Mouse (Mus musculus) NIH3T3 (cell line): ENCODE results near the gene Fam166b.

ENCODE experiments used
- DNase-seq: peaks from one replicate; pipeline ENCODE4 v3.0.0-alpha.2; 2012; ENCODE audit warnings: low read depth

The Fam166b gene

DNA sequence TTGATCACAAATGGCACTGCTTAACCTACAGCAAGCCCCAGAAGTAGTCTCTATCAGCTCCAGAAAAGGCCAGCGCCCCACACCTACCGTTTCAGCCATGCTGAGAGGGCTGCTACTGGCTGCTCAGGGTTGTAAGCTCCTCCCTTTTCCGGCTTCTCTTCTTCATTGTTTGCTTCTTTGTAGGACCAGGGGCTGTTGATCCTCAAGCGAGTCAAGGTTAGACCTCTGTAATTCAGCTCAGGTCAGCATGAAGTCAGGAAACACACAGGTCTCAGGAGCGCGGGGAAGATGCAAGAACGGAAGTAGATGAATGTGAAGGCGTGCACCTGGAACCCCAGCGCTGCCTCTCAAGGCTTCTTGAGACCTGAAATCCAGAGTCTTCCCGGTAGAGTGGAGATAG is 24.2 kb downstream of the Fam166b start:
- no peak for DNase-seq

DNA sequence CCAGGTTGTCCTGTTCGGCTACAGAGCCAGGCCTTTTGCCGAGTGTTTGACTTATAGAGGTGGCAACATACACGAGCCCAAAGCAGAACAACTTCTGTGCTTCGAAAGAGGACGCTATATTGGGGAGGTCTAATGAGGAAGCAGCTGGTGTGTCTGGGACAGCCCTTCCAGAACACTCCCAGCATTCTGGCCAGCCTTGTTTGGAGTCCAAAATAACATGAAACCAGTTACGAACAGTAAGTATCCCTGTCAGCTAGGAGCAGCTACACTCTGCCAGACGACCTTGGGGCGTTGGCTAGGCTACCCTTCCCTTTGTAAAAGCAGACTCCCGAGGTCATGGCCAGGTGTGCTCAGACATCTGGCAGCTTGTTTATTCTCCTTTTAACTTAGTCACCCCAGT is 26.7 kb downstream of the Fam166b start:
- DNase-seq, result no peak

DNA sequence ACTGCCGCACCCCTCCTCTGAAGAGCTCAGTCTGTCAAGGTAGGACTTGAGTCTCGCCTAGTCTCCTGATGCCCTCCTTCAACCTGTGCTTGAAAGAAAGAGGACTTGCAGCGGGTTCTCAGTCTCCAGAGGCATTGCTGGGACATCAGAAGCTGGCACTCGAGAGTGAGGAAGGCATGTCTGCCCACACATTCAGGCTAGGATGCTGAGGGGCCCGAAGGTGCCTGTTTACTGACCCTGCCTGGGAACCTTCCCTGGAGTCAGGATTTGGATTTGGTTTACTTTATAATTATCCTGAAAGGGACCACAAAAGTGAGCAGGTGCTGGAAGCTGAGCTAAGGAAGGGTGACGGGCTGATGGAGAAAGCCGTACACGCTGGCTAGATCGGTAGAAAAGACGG is 27.4 kb downstream of the Fam166b start:
- no peak for DNase-seq

DNA sequence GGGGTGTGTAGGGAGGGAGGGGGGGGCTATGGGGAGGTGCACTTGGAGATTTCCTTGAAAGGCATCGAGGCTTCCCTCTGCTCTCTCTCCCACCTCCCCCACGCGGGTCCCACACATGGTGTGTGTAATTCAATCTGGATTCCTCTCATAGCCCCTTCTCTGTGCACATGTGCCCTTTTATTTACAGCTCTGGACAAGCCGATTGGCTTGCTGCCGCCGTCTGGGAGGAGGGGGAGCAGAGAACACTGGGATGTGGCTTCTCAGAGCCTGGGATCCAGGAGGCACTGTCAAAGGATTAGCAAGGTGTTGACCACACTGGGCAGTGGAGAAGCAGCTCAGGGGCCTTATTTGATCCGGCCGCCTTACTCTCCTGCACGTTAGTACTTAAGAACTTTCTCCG is 28.0 kb downstream of the Fam166b start:
- no peak for DNase-seq

DNA sequence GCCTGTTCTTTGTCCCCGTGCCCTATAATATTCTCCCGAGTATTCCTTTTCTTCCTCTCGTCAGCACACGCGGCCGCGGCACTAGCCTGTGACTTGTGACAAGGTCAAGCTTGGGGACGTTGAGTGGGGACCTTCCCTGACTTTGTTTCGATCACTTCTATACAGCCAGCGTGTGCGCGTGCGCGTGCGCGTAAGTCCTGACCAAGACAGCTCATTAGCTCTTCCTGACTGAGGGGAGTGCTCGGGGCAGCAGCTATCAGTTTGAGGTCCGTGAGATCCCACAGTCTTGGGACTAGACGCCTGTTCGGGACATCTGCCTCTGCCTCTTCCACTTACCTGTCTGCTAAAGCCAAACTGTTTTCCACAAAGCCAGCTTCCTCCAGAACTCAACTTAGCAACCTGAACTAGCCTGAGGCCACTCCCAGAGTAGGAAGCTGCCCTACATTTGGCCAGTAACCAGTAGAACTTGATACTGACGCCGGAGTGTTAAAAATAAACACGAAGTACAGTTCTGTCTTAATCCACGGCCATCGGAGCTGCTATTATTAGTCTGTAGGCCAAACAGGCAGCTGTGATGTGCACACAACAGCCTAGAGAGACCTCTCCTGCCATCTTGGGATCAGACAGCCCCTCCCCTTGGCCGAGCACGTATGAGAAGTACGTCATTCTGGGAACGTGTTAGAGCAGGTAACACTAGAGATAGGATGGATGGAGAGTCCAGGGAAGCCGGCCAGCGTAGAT is 29.4 kb downstream of the Fam166b start:
- no peak for DNase-seq

DNA sequence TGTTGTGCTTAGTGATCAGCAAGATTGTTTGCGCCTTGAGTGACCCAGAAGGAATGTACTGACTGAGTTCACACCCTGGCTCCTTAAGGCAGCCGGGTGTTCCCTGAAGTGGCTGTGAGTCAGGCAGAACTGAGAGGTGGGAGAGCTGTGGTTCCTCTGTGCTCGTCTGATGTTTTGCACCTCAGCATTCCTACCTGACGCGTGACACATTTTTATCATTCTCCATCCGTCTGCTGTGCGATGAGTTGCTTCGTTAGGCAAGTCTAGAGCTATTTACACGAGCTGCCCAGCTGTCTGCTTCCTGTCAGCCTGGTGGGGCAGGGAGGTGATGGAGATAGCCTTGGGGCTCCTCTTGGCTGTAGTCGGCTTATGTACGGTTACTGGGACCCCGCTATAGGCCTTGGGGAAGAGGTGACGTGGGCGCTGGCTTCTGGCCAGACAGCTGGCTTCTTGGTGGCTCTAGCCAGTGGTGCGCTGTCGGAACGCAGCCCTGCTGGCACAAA is 30.1 kb downstream of the Fam166b start:
- no peak for DNase-seq

DNA sequence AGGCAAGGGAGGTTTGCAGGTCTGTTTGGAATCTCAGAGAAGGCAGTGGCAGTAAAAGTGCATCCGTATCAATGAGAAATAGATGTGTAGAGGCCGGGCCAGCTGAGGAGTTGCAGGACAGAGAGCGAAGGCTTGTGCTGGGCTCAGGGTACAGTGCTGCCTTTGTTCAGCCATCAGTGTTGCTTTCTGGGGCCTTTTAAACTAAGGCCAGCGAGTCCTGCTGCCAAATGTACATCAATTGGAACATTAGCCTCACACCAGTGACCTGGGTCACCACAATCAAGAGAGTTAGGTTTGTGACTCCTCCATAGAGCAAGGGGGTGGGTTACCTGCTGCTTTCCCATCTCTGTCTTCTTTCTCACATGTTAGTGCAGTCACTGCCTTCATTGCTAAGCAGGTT is 30.9 kb downstream of the Fam166b start:
- no peak for DNase-seq

DNA sequence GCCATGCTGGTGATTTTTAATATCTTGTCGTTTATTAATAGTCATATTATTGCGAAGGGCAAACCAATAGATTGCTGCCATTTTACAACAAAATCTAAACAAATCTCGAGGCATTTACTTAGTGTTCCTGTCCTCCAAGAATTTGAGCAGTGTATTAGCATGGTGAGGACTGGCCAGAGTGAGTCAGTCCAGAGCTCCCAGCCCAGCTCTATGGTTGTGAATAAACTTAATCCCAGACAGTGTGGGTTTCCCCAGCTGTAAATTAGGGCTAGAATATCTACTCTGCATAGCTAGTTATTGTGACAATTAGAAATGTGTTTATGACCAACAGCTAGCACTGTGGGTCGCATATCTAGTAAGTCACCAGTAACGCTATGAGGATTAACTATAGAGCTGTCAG is 32.6 kb downstream of the Fam166b start:
- peak; percentile 67 for DNase-seq

DNA sequence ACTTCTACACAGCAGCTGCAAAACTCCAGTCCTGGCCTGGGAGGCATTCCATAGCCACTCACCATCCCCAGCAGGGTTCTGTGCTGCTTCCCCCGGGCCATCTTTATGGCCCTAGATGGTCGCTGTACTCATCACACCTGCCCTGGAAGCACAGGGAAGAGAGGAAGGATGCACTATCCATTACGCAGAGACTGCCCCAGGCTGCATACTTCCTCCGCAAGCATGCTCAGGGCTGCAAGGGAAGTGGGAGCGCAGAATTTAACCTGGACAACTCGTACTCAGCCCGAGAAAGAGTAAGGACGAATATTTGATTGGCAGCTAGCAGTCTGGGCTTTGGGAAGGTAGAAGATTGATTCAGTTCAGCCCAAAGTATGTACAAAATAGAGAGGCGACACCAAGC is 33.1 kb downstream of the Fam166b start:
- no peak for DNase-seq

DNA sequence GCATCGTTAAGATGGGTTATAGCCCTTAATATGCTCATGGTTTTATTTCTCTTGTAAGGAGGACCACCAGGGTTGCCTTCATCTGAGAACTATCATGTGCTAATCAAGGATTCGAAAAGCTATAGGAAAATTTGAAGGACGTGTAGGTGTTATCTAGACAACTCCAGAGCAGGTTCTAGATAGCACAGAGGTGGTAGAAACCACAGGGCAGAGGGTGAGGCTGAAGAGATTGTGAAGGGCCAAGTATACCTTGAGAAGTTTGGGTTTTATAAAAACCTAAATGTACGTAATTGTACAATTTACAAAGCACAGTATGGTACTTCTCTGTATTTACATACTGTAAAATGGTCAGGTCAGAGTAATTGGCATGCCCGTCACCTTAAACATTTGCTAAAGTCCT is 33.8 kb downstream of the Fam166b start:
- DNase-seq, result no peak

DNA sequence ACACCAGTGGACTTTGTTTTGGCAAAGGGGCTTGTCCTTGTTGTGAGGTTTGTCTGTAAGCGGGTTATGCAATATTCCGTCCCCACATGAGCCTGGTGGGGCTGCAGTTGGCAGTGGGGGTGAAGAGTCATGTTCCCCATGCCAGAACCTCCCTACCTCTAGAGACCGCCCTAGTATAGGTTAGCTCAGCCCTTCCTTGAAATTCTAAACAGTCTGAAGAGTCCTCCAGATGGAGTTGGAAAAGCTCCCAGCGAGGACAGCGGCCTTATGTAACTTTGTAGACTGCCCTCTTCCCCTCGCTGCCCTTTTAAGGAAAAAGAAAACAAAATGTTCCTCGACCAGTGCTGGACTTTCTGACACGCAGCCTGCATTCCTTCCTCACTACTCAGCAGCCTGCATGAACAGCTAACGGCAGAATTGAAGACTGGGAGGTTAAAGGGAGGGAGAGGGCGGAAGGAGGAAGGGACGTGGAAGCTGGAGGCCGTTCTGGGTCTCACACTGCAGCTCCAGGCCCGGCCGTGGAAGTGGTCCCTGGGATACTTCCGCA is 34.5 kb downstream of the Fam166b start:
- DNase-seq, result peak; percentile 96

DNA sequence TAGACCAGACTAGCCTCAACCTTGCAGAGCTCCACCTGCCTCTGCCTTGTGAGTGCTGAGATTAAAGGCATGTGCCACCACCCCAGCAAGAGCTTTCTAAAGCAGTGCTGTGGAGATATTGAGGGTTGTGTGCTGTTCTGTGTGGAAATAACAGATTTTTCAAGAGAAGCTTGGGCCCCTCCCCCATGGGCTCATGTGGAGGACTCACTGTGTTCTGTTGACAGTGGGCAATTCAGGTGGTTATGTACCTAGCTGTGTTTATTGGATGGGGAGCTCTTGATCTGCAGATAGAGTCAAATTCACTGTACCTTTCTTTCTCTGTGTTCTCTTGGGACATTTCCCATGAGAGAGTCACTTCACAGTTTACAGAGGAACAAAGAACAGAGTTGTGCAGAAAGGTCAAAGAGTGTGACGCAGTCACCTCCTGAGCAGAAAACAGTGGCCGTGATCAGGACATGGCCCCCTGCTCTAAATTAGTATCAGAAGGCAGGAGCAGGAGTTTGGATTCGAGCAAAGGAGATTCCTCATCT is 37.3 kb downstream of the Fam166b start:
- DNase-seq, result no peak

DNA sequence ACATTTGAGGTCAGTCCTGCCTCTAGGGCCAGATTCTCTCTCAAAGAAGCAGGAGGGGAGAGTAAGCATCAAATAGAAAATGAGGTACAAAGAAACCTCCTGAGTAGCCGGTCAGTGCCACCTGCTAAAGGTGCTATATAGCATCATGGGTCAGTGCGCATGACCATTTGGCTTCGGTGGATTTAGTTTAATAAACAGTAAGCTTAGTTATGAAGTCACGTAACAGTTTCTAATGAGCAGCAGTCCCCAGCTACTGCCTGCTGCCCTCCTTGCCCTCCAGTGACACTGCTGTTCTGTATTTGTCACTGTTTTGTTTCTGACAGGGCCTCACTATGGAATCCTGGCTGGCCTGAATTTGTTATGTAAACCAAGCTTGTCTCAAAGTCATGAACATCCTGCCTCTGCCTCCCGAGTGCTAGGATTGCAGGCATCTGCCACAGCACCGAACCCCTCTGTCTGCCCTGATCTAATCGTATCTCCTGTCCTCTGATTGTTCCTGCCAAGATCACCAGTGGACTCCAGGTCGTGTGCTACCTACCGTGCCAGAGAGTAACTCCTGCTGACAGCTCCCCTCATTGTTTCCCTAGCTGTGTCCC is 39.0 kb downstream of the Fam166b start:
- no peak for DNase-seq

DNA sequence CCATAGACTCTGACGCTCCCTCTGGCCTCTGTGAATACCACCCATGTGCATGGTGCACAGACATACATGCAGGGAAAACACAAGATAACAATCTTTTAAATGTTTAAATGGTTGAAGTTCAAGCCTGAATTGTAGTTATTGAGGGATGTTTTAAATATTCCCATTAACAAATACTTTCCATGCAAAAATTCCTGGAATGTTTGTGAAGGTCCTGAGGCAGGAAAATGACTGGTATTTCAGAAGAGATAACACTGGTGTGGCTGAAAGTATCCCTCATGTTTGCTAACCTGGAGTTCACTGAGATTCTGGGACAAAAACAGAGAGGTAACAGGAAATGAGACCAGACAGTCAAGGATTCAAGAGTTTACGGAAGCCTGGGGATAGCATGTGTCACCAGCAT is 39.5 kb downstream of the Fam166b start:
- no peak for DNase-seq

DNA sequence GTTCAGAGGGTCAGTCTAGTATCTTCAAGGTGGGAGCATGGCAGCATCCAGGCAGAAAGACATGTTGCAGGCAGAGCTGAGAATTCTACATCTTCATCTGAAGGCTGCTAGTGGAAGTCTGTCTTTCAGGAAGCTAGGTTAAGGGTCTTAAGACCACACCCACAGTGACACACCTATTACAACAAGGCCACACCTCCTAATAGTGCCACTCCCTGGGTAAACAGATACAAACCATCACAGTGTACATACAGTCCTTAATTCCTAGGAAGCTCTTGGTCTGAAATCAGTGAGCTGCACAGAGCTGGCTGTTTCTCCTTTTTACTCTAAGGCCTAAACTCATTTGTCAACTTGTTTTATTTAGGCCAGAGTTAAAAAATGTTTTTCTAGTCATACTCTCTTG is 42.0 kb downstream of the Fam166b start:
- no peak for DNase-seq

DNA sequence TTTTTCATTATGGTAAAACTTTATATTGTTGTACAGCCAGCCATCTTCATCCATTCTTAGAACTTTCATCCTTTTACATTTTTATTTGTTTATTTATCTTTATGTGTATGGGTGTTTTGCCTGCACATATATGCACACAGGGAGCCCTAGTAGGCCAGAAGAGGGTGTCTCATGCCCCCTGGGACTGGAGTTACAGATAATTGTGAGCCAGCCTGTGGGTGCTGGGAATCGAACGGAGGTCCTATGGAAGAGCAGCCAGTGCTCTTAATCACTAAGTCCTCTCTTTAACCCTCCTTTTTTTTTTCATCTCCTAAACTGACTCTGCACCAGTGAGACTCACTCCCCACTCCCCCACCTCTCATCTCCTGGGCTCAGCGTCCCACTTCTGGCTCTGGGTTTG is 44.4 kb downstream of the Fam166b start:
- DNase-seq, result no peak

DNA sequence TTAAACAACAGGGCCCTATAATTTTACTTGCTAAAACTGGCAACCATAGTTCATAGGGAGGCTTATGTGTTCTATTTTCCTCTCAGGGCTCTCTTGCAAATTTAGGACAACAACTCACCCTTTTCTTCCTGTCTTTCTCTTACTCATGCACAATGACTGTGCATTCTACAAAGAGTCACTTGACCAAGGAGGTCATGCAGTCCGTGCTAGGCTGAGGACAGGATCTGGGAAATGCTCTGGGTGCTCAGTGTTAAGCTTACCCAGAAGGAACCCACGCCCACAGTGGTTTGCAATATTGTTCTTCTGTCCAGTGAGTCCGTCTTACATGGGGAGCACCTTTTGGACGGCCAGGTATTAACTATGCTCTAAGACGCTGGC is 44.9 kb downstream of the Fam166b start:
- DNase-seq, result peak; percentile 55

DNA sequence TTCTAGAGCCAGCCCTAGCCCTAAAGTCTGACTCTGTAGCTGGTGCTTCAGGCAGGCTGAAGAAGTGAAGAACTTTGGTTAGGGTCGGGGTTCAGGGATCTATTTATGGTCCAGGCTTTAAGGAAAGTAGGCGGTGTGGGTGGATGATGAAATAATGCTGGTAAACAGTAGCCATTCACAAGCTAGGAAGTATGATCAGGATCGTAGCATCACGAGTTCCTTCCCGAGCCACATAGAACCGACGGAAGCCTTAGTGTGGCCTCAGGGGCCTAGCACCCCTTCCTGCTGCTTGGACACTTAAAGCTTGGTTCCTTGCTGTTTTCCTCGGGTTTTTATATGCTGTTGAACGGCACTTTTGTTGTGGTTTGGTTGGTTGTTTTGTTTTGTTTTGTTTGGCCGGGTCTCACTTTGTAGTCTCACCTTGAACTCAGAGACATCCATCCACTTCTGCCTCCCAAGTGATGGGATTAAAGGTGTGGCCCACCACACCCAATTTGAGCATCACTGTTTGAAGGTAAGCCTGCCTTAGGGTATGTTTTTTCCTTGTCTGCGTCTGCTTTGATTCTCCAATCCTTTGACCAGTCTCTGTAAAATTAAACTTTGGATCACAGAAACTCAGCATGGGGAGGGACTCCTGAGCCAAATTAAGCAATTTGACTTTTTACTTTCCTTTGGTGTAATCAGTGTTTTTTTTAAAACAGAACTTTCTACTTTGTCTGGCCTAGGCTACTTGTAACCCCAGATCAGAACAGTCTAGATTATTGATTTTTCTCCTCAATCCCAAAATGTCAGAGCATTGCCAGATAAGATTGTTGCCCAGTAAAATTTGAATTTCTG is 45.5 kb downstream of the Fam166b start:
- peak; percentile 57 for DNase-seq

DNA sequence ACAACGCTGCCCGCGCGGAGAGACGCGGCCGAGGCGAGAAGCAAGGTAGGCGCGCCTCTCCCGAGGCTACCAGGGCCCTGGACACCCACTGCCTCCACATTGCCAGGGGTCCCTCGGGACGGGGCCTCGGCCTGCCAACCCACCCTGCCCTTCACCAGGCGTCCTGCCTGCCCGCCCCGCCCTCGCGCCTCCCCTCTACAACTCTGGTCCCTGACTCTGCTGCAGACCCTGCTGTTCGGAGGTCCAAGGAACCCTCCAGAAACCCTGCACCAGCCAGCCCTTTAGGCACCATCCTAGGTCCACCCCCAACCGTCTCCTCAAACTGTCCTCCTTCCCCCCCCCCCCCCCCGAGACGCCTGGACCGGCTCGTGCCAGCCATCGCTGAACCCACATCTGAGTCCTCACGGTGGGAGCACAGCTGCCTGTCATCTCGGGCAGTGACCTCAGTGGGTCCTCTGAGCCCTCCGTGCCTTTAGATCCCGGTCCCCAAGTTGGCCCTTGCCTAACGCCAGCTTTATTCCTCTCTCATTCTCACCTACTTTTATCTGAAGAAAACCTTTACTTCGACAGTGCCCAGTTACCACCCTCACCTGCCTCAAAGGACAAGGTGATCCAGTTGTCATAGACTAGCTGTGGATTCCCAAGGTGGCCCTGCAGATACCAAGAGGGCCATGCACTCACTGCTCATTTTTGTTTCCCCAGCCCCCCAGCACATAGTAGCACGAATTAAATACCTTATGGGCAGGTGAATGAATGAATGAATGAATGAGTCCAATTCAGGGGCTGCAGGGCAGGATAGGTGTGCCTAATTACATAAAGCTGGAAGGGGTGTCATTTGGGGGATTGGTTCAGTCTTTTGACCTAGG is 46.5 kb downstream of the Fam166b start:
- DNase-seq, result no peak

DNA sequence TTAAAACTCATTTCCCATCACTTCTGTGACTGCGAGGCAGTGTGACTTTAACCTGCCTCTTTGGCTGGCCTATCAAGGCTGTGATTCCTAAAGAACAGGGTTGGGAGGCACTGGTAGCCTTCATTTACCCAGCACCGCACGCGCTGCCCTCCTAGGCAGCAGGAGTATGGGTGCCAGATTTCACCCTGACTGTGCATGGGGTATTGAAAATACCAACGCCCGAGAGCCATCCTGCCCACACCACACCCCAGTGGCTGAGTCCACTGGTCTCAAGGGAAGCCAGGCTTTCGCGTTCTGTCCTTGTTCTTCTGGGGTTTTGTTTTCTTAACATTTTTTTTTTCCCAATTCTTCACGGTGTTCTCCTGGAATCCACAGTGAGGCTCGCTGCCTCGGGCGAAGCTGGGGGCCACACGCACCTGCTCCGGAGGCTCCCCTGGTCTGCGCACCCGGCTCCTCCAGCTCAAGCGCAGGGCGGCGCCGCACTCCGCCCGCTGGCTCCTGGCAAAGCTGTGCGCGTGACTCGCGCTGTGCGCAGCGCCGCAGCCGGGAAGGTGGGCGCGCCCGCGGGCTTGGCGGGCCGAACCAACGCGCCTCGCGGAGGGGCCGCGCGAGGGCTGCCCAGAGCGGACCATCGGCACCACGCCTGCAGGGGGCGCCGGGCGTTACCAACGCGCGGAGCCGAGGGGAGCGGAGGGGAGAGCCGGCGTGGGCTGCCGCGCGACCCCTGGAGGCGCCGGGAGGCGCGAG is 47.4 kb downstream of the Fam166b start, which contains the start of gene Rusc2:
TSS of gene Rusc2 (plus strand) at position 572 of the 747 bp plus-strand sequence.
- peak; percentile 95 for DNase-seq

DNA sequence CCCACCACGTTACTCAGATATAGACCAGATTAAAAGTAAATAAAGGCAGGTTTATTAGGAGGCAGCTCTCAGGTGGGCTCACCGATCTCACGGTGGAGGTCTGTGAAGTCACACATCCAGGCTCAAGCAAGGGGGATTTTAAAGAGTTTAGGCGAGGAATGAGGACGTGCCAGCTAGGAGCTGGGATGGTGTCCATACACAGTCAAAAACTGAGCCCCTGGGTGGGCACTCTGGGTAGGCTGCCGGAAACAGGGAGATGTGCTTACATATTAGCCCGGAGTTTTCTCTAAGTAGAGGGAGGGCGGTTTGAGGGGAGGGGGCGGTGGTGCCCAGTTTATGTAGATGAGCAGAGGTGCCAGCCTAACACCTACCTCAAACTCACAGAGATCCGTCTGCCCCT is 48.0 kb downstream of the Fam166b start:
- DNase-seq, result no peak
